ENCODE assay signal across 8 mouse cellular contexts in the genomic region with DNA sequence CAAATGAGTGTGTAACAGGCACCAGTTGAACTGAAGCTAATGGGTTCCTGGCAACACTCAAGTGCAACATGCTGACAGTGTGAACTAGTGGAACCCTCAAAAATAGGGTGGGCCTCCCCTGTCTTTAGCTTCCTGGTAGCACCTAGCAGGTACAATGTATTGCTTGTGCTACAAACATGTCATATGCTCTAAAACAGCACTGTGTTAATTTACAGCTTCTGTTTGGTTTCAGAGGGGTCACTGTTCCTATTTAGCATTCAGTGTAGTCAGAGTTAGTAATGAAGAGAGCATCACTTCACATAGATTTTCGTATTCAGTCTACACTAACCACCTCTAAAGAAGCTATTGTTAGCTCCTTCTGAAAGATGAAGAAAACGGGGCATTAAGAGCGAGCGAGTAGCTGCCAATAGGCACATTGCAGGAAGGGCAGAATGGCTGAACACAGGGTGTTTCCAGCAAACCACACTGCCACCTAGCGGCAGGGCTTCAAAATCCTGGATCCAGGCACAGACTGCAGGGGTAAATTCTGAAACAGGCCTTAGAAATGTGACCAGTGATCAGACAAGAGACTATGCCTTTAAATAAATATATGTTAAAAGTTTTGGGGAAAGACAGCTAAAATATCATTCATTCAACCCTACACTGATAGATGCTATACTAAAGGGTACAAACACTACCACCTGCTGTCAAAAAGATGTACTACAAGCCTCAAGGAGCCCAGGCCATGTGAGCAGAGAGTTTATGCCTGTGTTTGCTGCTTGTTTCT. TPM values are rescaled to one million over a fixed set of nuclear protein-coding genes. Genes with fewer than 3 reads are reported as not detected.
DNase-seq lines count a peak whose midpoint lies in the region; ATAC-seq and TF ChIP-seq lines count a peak whose summit lies in the region.

No protein-coding gene starts in this region.

- H3K9ac ChIP-seq in embryonic facial prominence, embryonic 12.5 days, result no peak overlapping the region
- no peak overlapping the region for H3K9ac ChIP-seq in limb, embryonic 13.5 days
- H3K9ac ChIP-seq in midbrain, postnatal 0 days (replicated peaks; ENCODE audit: low read length, poor library complexity, severe bottlenecking), result no peak overlapping the region

- peak; percentile 47; the same call in 1 of the 2 replicates for ATAC-seq in embryonic facial prominence, embryonic 12.5 days (ENCODE audit: insufficient number of reproducible peaks, insufficient read depth, low FRiP score, low TSS enrichment)
- peak; percentile 87; the same call in 1 of the 2 replicates for ATAC-seq in limb, embryonic 13.5 days (ENCODE audit: low FRiP score, low read depth)
- ATAC-seq in midbrain, postnatal 0 days (ENCODE audit: low FRiP score), result peak; percentile 79

- TF ChIP-seq CTCF in midbrain, postnatal 0 days (IDR thresholded peaks at IDR 0.05), result peak; percentile 85

- peak; percentile 34 for DNase-seq in 3134 (ENCODE audit: extremely low read depth, insufficient read length, low spot score)
- peak; percentile 90 for DNase-seq in adrenal gland, postnatal 14 days
- DNase-seq in heart, adult 9 months (ENCODE audit: low spot score in 2 of 2), result peak; percentile 33 to 66
- DNase-seq in kidney, adult 9 months, result peak; percentile 82
- DNase-seq in midbrain, postnatal 0 days (ENCODE audit: low spot score), result peak; percentile 78
- DNase-seq in spleen, postnatal 10 days (ENCODE audit: low spot score in 2 of 2), result peak; percentile 67 to 87

- H3K4me3 ChIP-seq in embryonic facial prominence, embryonic 12.5 days, result no peak overlapping the region
- no peak overlapping the region for H3K4me3 ChIP-seq in limb, embryonic 13.5 days
- H3K4me3 ChIP-seq in midbrain, postnatal 0 days (ENCODE audit: low read depth, low read length), result no peak overlapping the region

- no peak overlapping the region for H3K27ac ChIP-seq in embryonic facial prominence, embryonic 12.5 days
- no peak overlapping the region for H3K27ac ChIP-seq in limb, embryonic 13.5 days
- no peak overlapping the region for H3K27ac ChIP-seq in midbrain, postnatal 0 days (ENCODE audit: low read depth, low read length)

- no peaks in the 10 kb centered on the region for H3K36me3 ChIP-seq in embryonic facial prominence, embryonic 12.5 days
- H3K36me3 ChIP-seq in limb, embryonic 13.5 days, result no peaks in the 10 kb centered on the region
- H3K36me3 ChIP-seq in midbrain, postnatal 0 days (ENCODE audit: insufficient read depth, low read length), result no peaks in the 10 kb centered on the region

- WGBS in embryonic facial prominence, embryonic 12.5 days, result 7% methylated on average over 5 of the region's 5 CpGs
- WGBS in limb, embryonic 13.5 days, result 8% methylated on average over 5 of the region's 5 CpGs
- WGBS in midbrain, postnatal 0 days, result 5% methylated on average over 5 of the region's 5 CpGs

- H3K4me1 ChIP-seq in embryonic facial prominence, embryonic 12.5 days, result no peaks in the 10 kb centered on the region
- no peaks in the 10 kb centered on the region for H3K4me1 ChIP-seq in limb, embryonic 13.5 days
- H3K4me1 ChIP-seq in midbrain, postnatal 0 days (ENCODE audit: insufficient read depth, low read length), result no peaks in the 10 kb centered on the region

- H3K27me3 ChIP-seq in embryonic facial prominence, embryonic 12.5 days, result no peaks in the 10 kb centered on the region
- no peaks in the 10 kb centered on the region for H3K27me3 ChIP-seq in limb, embryonic 13.5 days
- no peaks in the 10 kb centered on the region for H3K27me3 ChIP-seq in midbrain, postnatal 0 days (ENCODE audit: insufficient read depth, low read length)

- H3K9me3 ChIP-seq in embryonic facial prominence, embryonic 12.5 days, result no peaks in the 10 kb centered on the region
- H3K9me3 ChIP-seq in limb, embryonic 13.5 days, result no peaks in the 10 kb centered on the region
- H3K9me3 ChIP-seq in midbrain, postnatal 0 days (ENCODE audit: low read length), result no peaks in the 10 kb centered on the region

- peak overlapping the region; percentile 26; the same call in 1 of the 2 replicates for H3K4me2 ChIP-seq in embryonic facial prominence, embryonic 12.5 days (replicated peaks)
- peak overlapping the region; percentile 28; the same call in 1 of the 2 replicates for H3K4me2 ChIP-seq in limb, embryonic 13.5 days (replicated peaks)
- H3K4me2 ChIP-seq in midbrain, postnatal 0 days (ENCODE audit: low read depth, low read length, poor library complexity, severe bottlenecking), result peak overlapping the region; percentile 15; the same call in 1 of the 2 replicates

RNA-seq across cellular contexts. Expression of gene F5, which starts 13.1 kb away (rescaled TPM):
- 8.0 and 34.9 TPM in 2 replicates for total RNA-seq in adrenal gland, postnatal 14 days (2021)
- 0.27 and 0.32 TPM in 2 replicates for polyA plus RNA-seq in embryonic facial prominence, embryonic 12.5 days (2016; fragmentation: Nextera tagmentation; extraction: Ambion mirVana)
- polyA plus RNA-seq in limb, embryonic 13.5 days (2015; fragmentation: Nextera tagmentation; extraction: Ambion mirVana), result 0.09 and 0.24 TPM in 2 replicates
- total RNA-seq in midbrain, postnatal 0 days (2014; rRNA removed), result 0.05 and 0.09 TPM in 2 replicates
- polyA plus RNA-seq in midbrain, postnatal 0 days (2015; fragmentation: Nextera tagmentation; extraction: Ambion mirVana), result 0.02 and 0.04 TPM in 2 replicates

RNA-seq across cellular contexts. Expression of gene Selp, which starts 23.5 kb away (rescaled TPM):
- total RNA-seq in adrenal gland, postnatal 14 days (2021), result 1.2 and 1.4 TPM in 2 replicates
- polyA plus RNA-seq in embryonic facial prominence, embryonic 12.5 days (2016; fragmentation: Nextera tagmentation; extraction: Ambion mirVana), result not detected in 2 replicates
- polyA plus RNA-seq in limb, embryonic 13.5 days (2015; fragmentation: Nextera tagmentation; extraction: Ambion mirVana), result not detected in 2 replicates
- total RNA-seq in midbrain, postnatal 0 days (2014; rRNA removed), result not detected in 2 replicates
- not detected in 2 replicates for polyA plus RNA-seq in midbrain, postnatal 0 days (2015; fragmentation: Nextera tagmentation; extraction: Ambion mirVana)

Comparison
In these comparisons a context has a peak if more than half of its experiments do, and no peak if none do; other contexts are left out.
1. DNase-seq: peak in every context shown above with its lines; median percentile 90 in adrenal gland, postnatal 14 days; 82 in kidney, adult 9 months; 78 in midbrain, postnatal 0 days; 77 in spleen, postnatal 10 days; 50 in heart, adult 9 months; 34 in 3134.